Comparison of ENCODE assay signal across 17 mouse cellular contexts in genomic region chr7:26700151-26700550, GRCm38 (mm10). TPM values are rescaled to one million over a fixed set of nuclear protein-coding genes. Genes with fewer than 3 reads are reported as not detected.
"Had no signal": no experiment of that assay in that cellular context is flagged by ENCODE, and none has a peak within 500 bp of the region (broad histone marks: within the 10 kb centered on the region; RNA-seq: fewer than 3 reads in every experiment).

No protein-coding gene starts in this region.

- DNase-seq: liver, postnatal 0 days; lung, adult 2 months; lung, postnatal 14 days; lung, postnatal 36 days; right cerebral cortex, postnatal 25 days; right cerebral cortex, postnatal 4 days; spleen, adult 18-20 months; thymus, adult 18-20 months; thymus, postnatal 14 days; thymus, postnatal 4 days had no signal

- ATAC-seq: liver, postnatal 0 days; lung, postnatal 0 days; midbrain, embryonic 13.5 days; midbrain, embryonic 15.5 days had no signal

RNA-seq across cellular contexts. Expression of gene Cyp2b23, which starts 13.9 kb away (rescaled TPM):
- total RNA-seq: megakaryocyte progenitor cell, adult 5-6 weeks; midbrain, postnatal 0 days; monocyte, adult 5-6 weeks; neutrophil, adult 5-6 weeks had no signal

RNA-seq across cellular contexts. Expression of gene Cyp2b19, which starts 56.8 kb away (rescaled TPM):
- total RNA-seq: megakaryocyte progenitor cell, adult 5-6 weeks; monocyte, adult 5-6 weeks; neutrophil, adult 5-6 weeks had no signal
